Mouse (Mus musculus) hindbrain, postnatal 0 days (tissue): ENCODE results near the gene Tmx2. TPM values are rescaled to one million over a fixed set of nuclear protein-coding genes. Genes with fewer than 3 reads are reported as not detected.

ENCODE experiments used
- ATAC-seq: fragments of 200-750 bp; cut with Nextera tagmentation; 2 replicates; pipeline ENCODE4 v1.8.0; 2017; ENCODE audit warnings: mild to moderate bottlenecking, moderate TSS enrichment, moderate library complexity
- DNase-seq: peaks from one replicate; pipeline ENCODE4 v3.0.0-alpha.2; 2015; ENCODE audit warnings: low spot score
- H3K27ac ChIP-seq: fragments of 300-500 bp; sonication (generic); 2 replicates; pipeline ENCODE4 v1.5.1; 2014; ENCODE audit warnings: mild to moderate bottlenecking
- H3K27me3 ChIP-seq: fragments of 300-500 bp; sonication (generic); 2 replicates; pipeline ENCODE4 v1.6.1; 2014; ENCODE audit warnings: low read length, mixed read lengths; ENCODE audit not compliant: insufficient read depth
- H3K36me3 ChIP-seq: fragments of 300-500 bp; sonication (generic); 2 replicates; pipeline ENCODE4 v1.6.1; 2014; ENCODE audit warnings: low read length, mixed read lengths; ENCODE audit not compliant: insufficient read depth
- H3K4me1 ChIP-seq: fragments of 300-500 bp; sonication (generic); 2 replicates; pipeline ENCODE4 v1.6.1; 2014; ENCODE audit warnings: antibody characterized with exemption, low read length, mixed read lengths; ENCODE audit not compliant: insufficient read depth
- H3K4me2 ChIP-seq: fragments of 300-500 bp; sonication (generic); 2 replicates; pipeline ENCODE4 v1.6.1; 2014; ENCODE audit warnings: low read depth, mild to moderate bottlenecking, low read length, moderate library complexity, mixed read lengths
- H3K4me3 ChIP-seq: fragments of 300-500 bp; sonication (generic); 2 replicates; pipeline ENCODE4 v1.5.1; 2014; ENCODE audit warnings: low read length
- H3K9ac ChIP-seq: fragments of 300-500 bp; sonication (generic); replicated peaks from 2 replicates; pipeline ENCODE4 v1.6.1; 2014; ENCODE audit warnings: mild to moderate bottlenecking, low read length, moderate library complexity, mixed read lengths
- H3K9me3 ChIP-seq: fragments of 300-500 bp; sonication (generic); 2 replicates; pipeline ENCODE4 v1.6.1; 2016; ENCODE audit warnings: low read length, mixed read lengths
- CTCF ChIP-seq: IDR thresholded peaks from 2 replicates; pipeline ENCODE4 v1.5.1; 2016; ENCODE audit warnings: antibody characterized with exemption, control low read depth, low read depth
- WGBS: fragments of 180-500 bp; shearing (Covaris S2); extraction: QIAGEN DNeasy Blood & Tissue Kit; methylation state at CpG from one replicate; pipeline ENCODE4 v1.1.7; 2014; 5-methylcytosine and 5-hydroxymethylcytosine counted together
- polyA plus RNA-seq: library from polyadenylated mRNA; unstranded; fragments of >200 nt; fragmentation: Nextera tagmentation; extraction: Ambion mirVana; gene quantifications from 2 replicates; pipeline ENCODE4 v1.2.1, GENCODE M21; 2015
- total RNA-seq: library from RNA; depleted of rRNA; stranded (reverse); fragments of >200 nt; gene quantifications from 2 replicates; pipeline ENCODE4 v1.2.3, GENCODE M21; 2014

Tmx2 gene
- total and polyA plus RNA-seq, 2 experiments from 2014 or later = 133 to 347 TPM

DNA sequence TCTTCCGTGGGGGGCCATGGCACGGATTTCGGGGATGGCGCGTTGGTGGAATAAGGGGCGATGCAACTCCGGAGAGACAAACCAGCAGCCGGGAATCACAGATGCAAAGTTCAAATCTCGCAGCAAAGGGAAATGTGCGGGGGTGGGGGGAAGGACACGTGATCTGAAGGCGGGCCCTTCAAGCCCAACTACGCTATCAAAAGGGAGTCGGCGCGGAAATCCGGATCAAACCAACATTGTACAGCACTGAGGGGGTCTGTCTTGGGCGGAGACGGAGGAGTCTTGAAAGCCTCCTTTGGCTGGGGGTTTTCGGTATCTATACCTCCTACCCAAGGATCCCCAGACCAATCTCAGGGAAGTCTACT lies 8.4 kb downstream of the Tmx2 start, which contains the start of gene Selenoh:
TSS of gene Selenoh (minus strand) at position 202 of the 365 bp plus-strand sequence.
- DNase-seq (peak; percentile 97), ATAC-seq (peak; percentile 97)
- Histone ChIP-seq H3K4me1 (no peaks in the 10 kb centered on the region), H3K36me3 (peaks cover 22% of the 10 kb centered on the region; the same call in 1 of the 2 replicates), H3K4me3 (peak within 1 kb of the TSS; percentile 73), H3K9ac (peak within 1 kb of the TSS; percentile 76), H3K4me2 (peak within 1 kb of the TSS; percentile 70), H3K27me3 (no peaks in the 10 kb centered on the region), H3K9me3 (no peaks in the 10 kb centered on the region), H3K27ac (peak within 1 kb of the TSS; percentile 92)
- under 1% methylated on average over 20 of the region's 20 CpGs for WGBS
- no peak for TF ChIP-seq CTCF

DNA sequence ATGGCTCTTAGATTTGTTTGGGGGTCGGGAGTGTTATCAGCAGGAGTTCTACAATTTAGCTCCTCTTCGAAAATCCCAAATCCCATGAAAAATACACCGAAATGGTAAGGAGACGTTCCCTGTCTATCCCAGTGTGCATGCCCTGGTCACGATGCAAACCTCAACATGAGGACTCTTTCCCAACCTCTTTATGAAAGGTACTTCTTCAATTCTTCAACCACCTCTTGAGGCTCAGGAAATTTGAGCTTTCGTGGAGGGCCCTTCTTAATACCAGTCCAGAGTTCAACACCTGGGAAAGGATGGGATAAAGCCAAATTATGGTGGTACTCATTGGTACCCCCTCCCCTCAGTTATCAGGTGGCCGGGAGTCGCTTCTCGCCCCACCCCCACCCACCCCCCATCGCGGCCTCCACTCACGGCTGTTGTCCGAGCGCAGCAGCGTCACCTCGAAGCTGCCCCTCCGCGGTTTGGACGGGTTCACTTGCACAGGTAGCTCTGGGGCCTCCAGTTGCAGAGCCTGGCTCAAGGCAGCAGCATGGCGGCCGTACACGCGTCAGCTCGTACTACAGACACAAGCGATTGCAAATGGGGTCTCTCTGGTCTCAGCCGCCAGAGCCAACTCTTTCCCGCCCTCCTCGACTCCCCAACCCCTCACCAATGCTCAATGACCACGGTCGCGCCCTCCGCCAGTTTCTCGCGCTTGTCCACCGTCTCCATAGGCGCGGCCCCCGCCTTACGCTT lies 8.9 kb downstream of the Tmx2 start:
- Histone ChIP-seq H3K4me1 (no peaks in the 10 kb centered on the region), H3K4me2 (peak overlapping the region; percentile 70), H3K27me3 (no peaks in the 10 kb centered on the region), H3K27ac (peak overlapping the region; percentile 92), H3K9me3 (no peaks in the 10 kb centered on the region), H3K36me3 (peaks cover 17% of the 10 kb centered on the region; the same call in 1 of the 2 replicates), H3K9ac (peak overlapping the region; percentile 76), H3K4me3 (peak overlapping the region; percentile 73)
- peak; percentile 84 for ATAC-seq
- DNase-seq = peak; percentile 67
- TF ChIP-seq CTCF = no peak
- 3% methylated on average over 38 of the region's 39 CpGs for WGBS

DNA sequence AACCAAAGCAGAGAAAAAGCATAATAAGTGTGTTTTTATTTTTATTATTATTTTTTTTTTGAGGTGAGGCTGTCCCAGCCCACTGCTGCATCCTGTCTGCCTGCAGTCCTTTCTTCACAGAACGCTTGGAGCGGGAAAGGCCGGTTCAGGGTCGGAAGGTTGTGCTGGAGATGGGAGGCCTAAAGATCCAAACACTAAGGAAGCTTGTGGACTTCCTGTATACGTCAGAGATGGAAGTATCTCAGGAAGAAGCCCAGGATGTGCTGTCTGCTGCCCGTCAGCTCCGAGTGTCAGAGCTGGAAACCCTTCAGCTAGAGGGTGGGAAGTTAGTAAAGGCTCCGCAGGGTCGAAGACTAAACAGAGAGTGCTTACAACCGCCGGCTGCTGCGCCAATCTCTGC lies 12.9 kb downstream of the Tmx2 start:
- ATAC-seq (no peak), DNase-seq (no peak)
- Histone ChIP-seq H3K4me2 (no peak overlapping the region), H3K36me3 (no peaks in the 10 kb centered on the region; the same call in 1 of the 2 replicates), H3K9me3 (no peaks in the 10 kb centered on the region), H3K9ac (no peak overlapping the region), H3K4me1 (no peaks in the 10 kb centered on the region), H3K27me3 (no peaks in the 10 kb centered on the region), H3K4me3 (no peak overlapping the region), H3K27ac (no peak overlapping the region)
- no peak for TF ChIP-seq CTCF
- 65% methylated on average over 12 of the region's 12 CpGs for WGBS

DNA sequence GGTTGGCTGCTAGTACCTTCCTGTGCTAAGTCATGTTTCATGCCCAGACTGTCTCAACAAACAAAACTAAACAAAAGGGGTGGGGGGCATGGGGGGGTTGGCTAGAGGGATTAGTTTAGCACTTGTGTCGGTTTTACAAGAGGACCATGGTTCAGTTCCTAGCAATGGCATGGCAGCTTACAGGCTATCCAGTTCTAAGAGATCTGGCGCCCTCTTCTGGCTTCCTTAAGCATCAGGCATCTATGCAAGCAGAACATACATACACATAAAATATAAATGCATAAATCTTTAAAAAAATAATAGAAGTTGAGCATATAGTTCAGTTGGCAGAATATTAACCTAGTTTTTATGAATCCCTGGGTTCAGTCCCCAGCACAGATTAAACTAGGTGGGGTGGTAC lies 16.1 kb downstream of the Tmx2 start:
- H3K9me3 ChIP-seq = no peaks in the 10 kb centered on the region
- no peaks in the 10 kb centered on the region for H3K27me3 ChIP-seq
- no peak overlapping the region for H3K9ac ChIP-seq
- ATAC-seq (no peak), DNase-seq (peak; percentile 63)
- no peak overlapping the region for H3K4me3 ChIP-seq
- no peak overlapping the region for H3K27ac ChIP-seq
- 27% methylated on average over 2 of the region's 2 CpGs for WGBS
- H3K4me2 ChIP-seq = no peak overlapping the region
- peak; percentile 57 for TF ChIP-seq CTCF
- H3K4me1 ChIP-seq = no peaks in the 10 kb centered on the region
- no peaks in the 10 kb centered on the region for H3K36me3 ChIP-seq

DNA sequence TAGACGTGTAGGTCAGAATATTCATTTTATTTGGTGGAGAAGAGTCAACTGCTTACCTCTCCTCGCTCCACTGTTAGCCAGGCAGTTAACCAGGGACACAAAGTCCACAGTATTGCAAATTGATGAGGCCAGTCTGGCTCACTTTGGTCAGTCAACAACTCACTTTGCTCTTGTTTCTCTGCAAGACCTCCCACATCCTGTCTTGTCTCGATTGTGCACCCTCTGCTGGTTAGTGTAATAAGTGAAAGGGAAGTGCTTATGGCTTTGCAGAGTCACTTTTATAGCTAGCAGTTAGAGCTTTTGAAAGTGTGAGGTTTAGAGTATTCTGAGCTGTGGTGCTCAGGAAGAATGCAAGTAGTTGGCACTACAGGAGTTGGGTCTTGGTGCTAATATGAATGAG lies 18.7 kb downstream of the Tmx2 start:
- H3K27me3 ChIP-seq = no peaks in the 10 kb centered on the region
- H3K9ac ChIP-seq = no peak overlapping the region
- no peaks in the 10 kb centered on the region for H3K4me1 ChIP-seq
- no peak overlapping the region for H3K4me2 ChIP-seq
- WGBS = 65% methylated on average over 3 of the region's 3 CpGs
- DNase-seq (peak; percentile 45), ATAC-seq (no peak)
- no peak overlapping the region for H3K27ac ChIP-seq
- no peaks in the 10 kb centered on the region for H3K36me3 ChIP-seq
- H3K4me3 ChIP-seq = no peak overlapping the region
- peak; percentile 63 for TF ChIP-seq CTCF
- H3K9me3 ChIP-seq = no peaks in the 10 kb centered on the region

DNA sequence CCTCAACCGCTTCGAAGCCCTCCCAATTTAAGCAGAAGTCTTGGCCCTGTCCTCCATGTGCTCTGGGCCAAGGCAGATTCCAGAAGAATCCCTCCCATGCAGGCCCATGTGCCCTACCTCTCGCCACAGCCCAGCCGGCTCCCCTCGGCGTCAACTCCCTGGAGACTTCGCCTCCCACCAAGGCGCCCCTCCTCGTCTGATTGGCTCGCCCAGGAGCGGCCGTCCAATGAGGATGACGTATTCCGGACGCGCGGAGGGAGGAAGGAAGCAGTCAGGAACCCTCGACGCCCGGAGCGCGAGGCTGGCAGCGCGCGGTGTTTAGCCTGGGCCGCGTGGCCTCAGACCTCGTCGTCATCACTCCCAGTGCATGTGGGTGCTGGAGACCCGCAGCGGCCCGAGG lies 20.1 kb downstream of the Tmx2 start, which contains the start of gene Btbd18:
TSS of gene Btbd18 (plus strand) at position 274 of the 400 bp plus-strand sequence.
- H3K9me3 ChIP-seq = no peaks in the 10 kb centered on the region
- H3K4me1 ChIP-seq = no peaks in the 10 kb centered on the region
- no peak within 1 kb of the TSS for H3K27ac ChIP-seq
- DNase-seq (no peak), ATAC-seq (no peak)
- 92% methylated on average over 32 of the region's 32 CpGs for WGBS
- no peak within 1 kb of the TSS for H3K4me2 ChIP-seq
- no peak for TF ChIP-seq CTCF
- H3K9ac ChIP-seq = no peak within 1 kb of the TSS
- no peaks in the 10 kb centered on the region for H3K36me3 ChIP-seq
- H3K4me3 ChIP-seq = no peak within 1 kb of the TSS
- no peaks in the 10 kb centered on the region for H3K27me3 ChIP-seq

DNA sequence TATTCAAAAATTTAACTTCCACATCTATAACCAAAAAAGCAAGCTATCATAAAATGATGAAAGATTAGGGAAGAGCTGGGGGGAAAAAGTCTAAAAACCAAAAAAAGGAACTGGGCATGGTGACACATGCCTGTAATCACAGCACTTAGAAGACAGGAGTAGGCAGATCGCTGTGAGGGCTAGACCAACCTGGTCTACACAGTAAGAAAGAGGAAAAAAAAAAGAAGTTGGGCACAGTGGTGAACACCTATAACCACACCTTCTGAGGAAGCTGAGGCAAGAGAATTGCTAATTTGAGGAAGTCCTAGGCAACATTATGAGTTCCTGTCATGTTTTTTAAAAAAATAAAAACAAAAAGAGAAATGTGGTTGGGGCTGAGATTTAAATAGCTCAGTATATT lies 23.1 kb downstream of the Tmx2 start:
- no peak overlapping the region for H3K9ac ChIP-seq
- no peak for TF ChIP-seq CTCF
- H3K4me2 ChIP-seq = no peak overlapping the region
- DNase-seq = no peak
- 85% methylated on average over 1 of the region's 1 CpGs for WGBS
- no peak for ATAC-seq
- no peaks in the 10 kb centered on the region for H3K9me3 ChIP-seq
- H3K27ac ChIP-seq = no peak overlapping the region
- no peaks in the 10 kb centered on the region for H3K36me3 ChIP-seq
- H3K4me3 ChIP-seq = no peak overlapping the region
- no peaks in the 10 kb centered on the region for H3K27me3 ChIP-seq
- no peaks in the 10 kb centered on the region for H3K4me1 ChIP-seq
